In the genomic region with DNA sequence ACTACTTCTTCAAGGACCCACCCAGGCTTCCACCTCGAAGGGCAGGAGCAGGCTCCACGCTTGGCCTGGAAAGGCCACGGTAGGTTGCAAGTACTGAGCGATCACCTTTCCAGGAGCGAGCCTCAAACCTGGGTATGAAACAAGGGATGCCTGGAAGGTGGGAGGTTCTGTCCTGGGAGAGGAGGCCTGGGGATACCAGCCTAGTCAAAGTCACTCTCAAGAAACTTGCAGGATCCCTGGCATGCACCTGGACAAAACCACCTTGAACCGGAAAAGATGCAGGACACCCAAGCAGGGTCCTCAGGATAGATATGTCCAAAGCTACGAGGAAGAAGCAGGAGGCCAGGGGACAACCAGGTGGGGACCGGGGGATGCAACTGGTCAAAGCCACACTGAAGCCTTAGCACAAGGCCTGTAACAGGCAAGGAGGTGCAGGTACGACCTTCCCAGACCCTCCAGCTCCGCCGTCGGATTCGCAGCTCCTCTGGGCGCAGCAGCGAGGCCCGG, we compare ENCODE assay signal across 7 mouse cellular contexts. TPM values are rescaled to one million over a fixed set of nuclear protein-coding genes. Genes with fewer than 3 reads are reported as not detected.
DNase-seq lines count a peak whose midpoint lies in the region; ATAC-seq and TF ChIP-seq lines count a peak whose summit lies in the region.

No protein-coding gene starts in this region.

- no peak for DNase-seq in spleen, adult 2 months (ENCODE audit: low read depth in 1 of 2, low spot score in 2 of 2)
- DNase-seq in spleen, postnatal 14 days (ENCODE audit: low spot score in 2 of 2) = no peak
- DNase-seq in forebrain, postnatal 0 days = no peak
- DNase-seq in c-Kit-positive CD71-positive TER-119-positive erythroid progenitor cells, embryonic 14.5 days (ENCODE audit: low spot score) = no peak
- no peak for DNase-seq in thymus, postnatal 10 days (ENCODE audit: low spot score in 2 of 2)
- DNase-seq in layer of hippocampus, postnatal 25 days (ENCODE audit: extremely low spot score in 1 of 2, low spot score in 1 of 2) = no peak

- no peak for TF ChIP-seq POLR2A in spleen, adult 2 months (IDR thresholded peaks at IDR 0.05; ENCODE audit: low read depth, low read length)

- H3K9me3 ChIP-seq in forebrain, postnatal 0 days (ENCODE audit: low read length) = no peaks in the 10 kb centered on the region
- no peaks in the 10 kb centered on the region for H3K9me3 ChIP-seq in liver, embryonic 12.5 days (replicated peaks)

- peak overlapping the region; percentile 78 for H3K4me3 ChIP-seq in spleen, adult 2 months (ENCODE audit: extremely low read depth, insufficient read depth, insufficient read length)
- H3K4me3 ChIP-seq in forebrain, postnatal 0 days (ENCODE audit: low read depth, low read length) = peak overlapping the region; percentile 97
- peak overlapping the region; percentile 91 for H3K4me3 ChIP-seq in liver, embryonic 12.5 days

- peaks cover 12% of the 10 kb centered on the region for H3K36me3 ChIP-seq in spleen, adult 2 months (ENCODE audit: control insufficient read depth, insufficient read depth, low read length)
- peaks cover 15% of the 10 kb centered on the region for H3K36me3 ChIP-seq in forebrain, postnatal 0 days (ENCODE audit: insufficient read depth)
- H3K36me3 ChIP-seq in liver, embryonic 12.5 days = peaks cover 34% of the 10 kb centered on the region

- H3K9ac ChIP-seq in forebrain, postnatal 0 days = peak overlapping the region; percentile 99
- H3K9ac ChIP-seq in liver, embryonic 12.5 days = peak overlapping the region; percentile 94

- peak overlapping the region; percentile 86 for H3K4me2 ChIP-seq in forebrain, postnatal 0 days (ENCODE audit: low read depth)
- peak overlapping the region; percentile 89 for H3K4me2 ChIP-seq in liver, embryonic 12.5 days

- peaks cover 12% of the 10 kb centered on the region; the same call in 1 of the 2 replicates for H3K4me1 ChIP-seq in spleen, adult 2 months (ENCODE audit: control insufficient read depth, insufficient read depth, insufficient read length)
- peaks cover 15% of the 10 kb centered on the region; the same call in 1 of the 2 replicates for H3K4me1 ChIP-seq in forebrain, postnatal 0 days (ENCODE audit: insufficient read depth)
- H3K4me1 ChIP-seq in liver, embryonic 12.5 days = peaks cover 52% of the 10 kb centered on the region

- 9% methylated on average over 16 of the region's 16 CpGs for WGBS in spleen, adult 2 months
- 9% methylated on average over 13 of the region's 16 CpGs for WGBS in forebrain, postnatal 0 days
- WGBS in liver, embryonic 12.5 days (ENCODE audit: insufficient replicate concordance) = 5% methylated on average over 16 of the region's 16 CpGs

- no peaks in the 10 kb centered on the region for H3K27me3 ChIP-seq in spleen, adult 2 months (ENCODE audit: control insufficient read depth, insufficient read depth, low read length)
- H3K27me3 ChIP-seq in forebrain, postnatal 0 days (ENCODE audit: insufficient read depth, low read length) = no peaks in the 10 kb centered on the region
- H3K27me3 ChIP-seq in liver, embryonic 12.5 days (replicated peaks) = peaks cover 7% of the 10 kb centered on the region

- no peak for TF ChIP-seq CTCF in spleen, adult 2 months (IDR thresholded peaks at IDR 0.05; ENCODE audit: extremely low read depth, insufficient read depth, insufficient read length, insufficient replicate concordance)
- no peak for TF ChIP-seq CTCF in forebrain, postnatal 0 days (IDR thresholded peaks at IDR 0.05; ENCODE audit: low read depth)

- H3K27ac ChIP-seq in spleen, adult 2 months (ENCODE audit: insufficient read depth, low read length) = peak overlapping the region; percentile 70
- peak overlapping the region; percentile 95 for H3K27ac ChIP-seq in forebrain, postnatal 0 days (ENCODE audit: low read depth, low read length)
- H3K27ac ChIP-seq in liver, embryonic 12.5 days = peak overlapping the region; percentile 86

- no peak for ATAC-seq in forebrain, postnatal 0 days
- ATAC-seq in liver, embryonic 12.5 days = no peak

RNA-seq across cellular contexts. Expression of a gene that starts 0.7 kb away (rescaled TPM):
- polyA plus RNA-seq in spleen, adult 2 months (2012; rRNA removed) = 122 and 217 TPM in 2 replicates
- total RNA-seq in forebrain, postnatal 0 days (2014; rRNA removed) = 54.1 and 88.3 TPM in 2 replicates
- polyA plus RNA-seq in forebrain, postnatal 0 days (2015; fragmentation: Nextera tagmentation; extraction: Ambion mirVana) = 131 and 143 TPM in 2 replicates
- 79.6 and 80.4 TPM in 2 replicates for polyA plus RNA-seq in liver, embryonic 12.5 days (2016; fragmentation: Nextera tagmentation; extraction: Ambion mirVana)
- total RNA-seq in layer of hippocampus, postnatal 25 days (2021) = 10 to 100 TPM; 82.7 to 92.9 TPM

RNA-seq across cellular contexts. Expression of a gene that starts 11.0 kb away (rescaled TPM):
- polyA plus RNA-seq in spleen, adult 2 months (2012; rRNA removed) = 5.8 and 10.9 TPM in 2 replicates
- 2.1 and 4.5 TPM in 2 replicates for total RNA-seq in forebrain, postnatal 0 days (2014; rRNA removed)
- polyA plus RNA-seq in forebrain, postnatal 0 days (2015; fragmentation: Nextera tagmentation; extraction: Ambion mirVana) = 1.7 and 2.8 TPM in 2 replicates
- 0.80 and 0.98 TPM in 2 replicates for polyA plus RNA-seq in liver, embryonic 12.5 days (2016; fragmentation: Nextera tagmentation; extraction: Ambion mirVana)
- total RNA-seq in layer of hippocampus, postnatal 25 days (2021) = 1 to 10 TPM; 1.2 to 2.1 TPM

RNA-seq across cellular contexts. Expression of a gene that starts 11.2 kb away (rescaled TPM):
- polyA plus RNA-seq in spleen, adult 2 months (2012; rRNA removed) = not detected in 2 replicates
- total RNA-seq in forebrain, postnatal 0 days (2014; rRNA removed) = 0.62 and 1.0 TPM in 2 replicates
- polyA plus RNA-seq in forebrain, postnatal 0 days (2015; fragmentation: Nextera tagmentation; extraction: Ambion mirVana) = 0.99 and 1.7 TPM in 2 replicates
- 0.11 and 0.13 TPM in 2 replicates for polyA plus RNA-seq in liver, embryonic 12.5 days (2016; fragmentation: Nextera tagmentation; extraction: Ambion mirVana)
- 1 to 10 TPM; 1.0 to 1.5 TPM for total RNA-seq in layer of hippocampus, postnatal 25 days (2021)

RNA-seq across cellular contexts. Expression of a gene that starts 19.7 kb away (rescaled TPM):
- polyA plus RNA-seq in spleen, adult 2 months (2012; rRNA removed) = 60.5 and 62.5 TPM in 2 replicates
- total RNA-seq in forebrain, postnatal 0 days (2014; rRNA removed) = 27.8 and 34.9 TPM in 2 replicates
- 27.3 and 30.2 TPM in 2 replicates for polyA plus RNA-seq in forebrain, postnatal 0 days (2015; fragmentation: Nextera tagmentation; extraction: Ambion mirVana)
- polyA plus RNA-seq in liver, embryonic 12.5 days (2016; fragmentation: Nextera tagmentation; extraction: Ambion mirVana) = 28.3 and 30.1 TPM in 2 replicates
- total RNA-seq in layer of hippocampus, postnatal 25 days (2021) = 10 to 100 TPM; 39.2 to 44.6 TPM

RNA-seq across cellular contexts. Expression of a gene that starts 24.7 kb away (rescaled TPM):
- polyA plus RNA-seq in spleen, adult 2 months (2012; rRNA removed) = 1.4 and 1.6 TPM in 2 replicates
- 0.31 TPM in 1 of 2 replicates, not detected in the other for total RNA-seq in forebrain, postnatal 0 days (2014; rRNA removed)
- polyA plus RNA-seq in forebrain, postnatal 0 days (2015; fragmentation: Nextera tagmentation; extraction: Ambion mirVana) = 0.35 and 0.67 TPM in 2 replicates
- 1.4 and 2.2 TPM in 2 replicates for polyA plus RNA-seq in liver, embryonic 12.5 days (2016; fragmentation: Nextera tagmentation; extraction: Ambion mirVana)
- under 1 TPM; 0.30 to 0.33 TPM for total RNA-seq in layer of hippocampus, postnatal 25 days (2021)
